Mouse (Mus musculus) kidney, adult 9 months (tissue): ENCODE data around the gene Myo1b.

Source experiments
- DNase-seq: peaks from one replicate; pipeline ENCODE4 v3.0.0; 2022

The Myo1b gene

GRCm38 (mm10) chr1:51780357-51780756 lies 135.5 kb downstream of the Myo1b start:
- peak; percentile 21 for DNase-seq

- DNase-seq = no peak
These were observed 137.6 kb downstream of the Myo1b start for GRCm38 (mm10) chr1:51778241-51778640.

GRCm38 (mm10) chr1:51770504-51770871 lies 145.4 kb downstream of the Myo1b start:
- no peak for DNase-seq

GRCm38 (mm10) chr1:51769815-51770503 lies 145.9 kb downstream of the Myo1b start:
- no peak for DNase-seq

- no peak for DNase-seq
These were observed 149.6 kb downstream of the Myo1b start for GRCm38 (mm10) chr1:51766271-51766670.

- DNase-seq = no peak
These were observed 150.7 kb downstream of the Myo1b start for GRCm38 (mm10) chr1:51765156-51765555.

- peak; percentile 52 for DNase-seq
These were observed 156.2 kb downstream of the Myo1b start for GRCm38 (mm10) chr1:51759657-51760056.

GRCm38 (mm10) chr1:51758326-51759109 lies 157.4 kb downstream of the Myo1b start:
- DNase-seq = peak; percentile 19

GRCm38 (mm10) chr1:51753621-51754020 lies 162.2 kb downstream of the Myo1b start:
- DNase-seq = no peak

- no peak for DNase-seq
These were observed 164.9 kb downstream of the Myo1b start for GRCm38 (mm10) chr1:51751006-51751405.

GRCm38 (mm10) chr1:51748306-51748705 lies 167.6 kb downstream of the Myo1b start:
- no peak for DNase-seq

- no peak for DNase-seq
These were observed 168.4 kb downstream of the Myo1b start for GRCm38 (mm10) chr1:51747494-51747893.

GRCm38 (mm10) chr1:51746711-51747240 lies 169.1 kb downstream of the Myo1b start:
- DNase-seq = no peak

- DNase-seq = no peak
These were observed 172.0 kb downstream of the Myo1b start for GRCm38 (mm10) chr1:51743756-51744425.

GRCm38 (mm10) chr1:51742586-51742985 lies 173.3 kb downstream of the Myo1b start:
- DNase-seq = no peak

- peak; percentile 42 for DNase-seq
These were observed 175.1 kb downstream of the Myo1b start for GRCm38 (mm10) chr1:51740626-51741231.

GRCm38 (mm10) chr1:51739252-51739852 lies 176.5 kb downstream of the Myo1b start:
- DNase-seq = no peak

GRCm38 (mm10) chr1:51736822-51737221 lies 179.0 kb downstream of the Myo1b start:
- peak; percentile 29 for DNase-seq

- no peak for DNase-seq
These were observed 181.2 kb downstream of the Myo1b start for GRCm38 (mm10) chr1:51734721-51735120.

GRCm38 (mm10) chr1:51729407-51729806 lies 186.5 kb downstream of the Myo1b start:
- no peak for DNase-seq

GRCm38 (mm10) chr1:51728816-51729215 lies 187.1 kb downstream of the Myo1b start:
- DNase-seq = no peak

- DNase-seq = peak; percentile 74
These were observed 195.8 kb downstream of the Myo1b start for GRCm38 (mm10) chr1:51719897-51720673.
